ENCODE assay signal across 18 mouse cellular contexts in the genomic region with DNA sequence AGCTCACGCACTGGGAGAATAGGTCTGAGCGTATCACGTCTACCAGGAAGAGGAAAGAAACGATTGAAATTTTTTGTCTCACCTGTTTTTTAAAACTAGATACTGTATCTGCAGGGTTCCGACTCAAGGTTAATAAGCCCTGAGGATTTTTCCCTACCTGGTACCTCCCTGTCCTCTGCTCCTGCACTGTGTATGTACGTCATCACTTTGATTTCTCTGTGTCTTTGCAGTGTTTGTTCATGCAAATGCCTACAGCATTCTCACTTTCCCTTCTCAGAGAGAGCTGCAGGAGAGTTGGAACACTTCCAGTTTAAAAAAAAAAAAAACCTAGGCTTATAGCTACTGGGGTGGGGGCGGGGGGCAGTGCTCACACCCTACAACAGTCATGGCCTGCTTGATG. TPM values are rescaled to one million over a fixed set of nuclear protein-coding genes. Genes with fewer than 3 reads are reported as not detected.
DNase-seq lines count a peak whose midpoint lies in the region; ATAC-seq lines count a peak whose summit lies in the region.
"Had no signal": no experiment of that assay in that cellular context is flagged by ENCODE, and none has a peak within 500 bp of the region (broad histone marks: within the 10 kb centered on the region; RNA-seq: fewer than 3 reads in every experiment).

No protein-coding gene starts in this region.

- no peaks in the 10 kb centered on the region for H3K27me3 ChIP-seq in lung, embryonic 15.5 days
- H3K27me3 ChIP-seq in embryonic facial prominence, embryonic 10.5 days (replicated peaks; ENCODE audit: low read depth, poor library complexity, severe bottlenecking) = 0 out of 2 replicates have a peak, but pooled peaks cover 5% of the 10 kb centered on the region
- no peaks in the 10 kb centered on the region for H3K27me3 ChIP-seq in liver, embryonic 12.5 days (replicated peaks)
- no peaks in the 10 kb centered on the region for H3K27me3 ChIP-seq in stomach, embryonic 15.5 days (replicated peaks)
- H3K27me3 ChIP-seq: midbrain, embryonic 15.5 days had no signal

- H3K9me3 ChIP-seq in lung, embryonic 15.5 days = no peaks in the 10 kb centered on the region
- H3K9me3 ChIP-seq in embryonic facial prominence, embryonic 10.5 days = no peaks in the 10 kb centered on the region
- no peaks in the 10 kb centered on the region for H3K9me3 ChIP-seq in liver, embryonic 12.5 days (replicated peaks)
- no peaks in the 10 kb centered on the region for H3K9me3 ChIP-seq in stomach, embryonic 15.5 days
- H3K9me3 ChIP-seq: heart, embryonic 10.5 days; hindbrain, embryonic 10.5 days; midbrain, embryonic 15.5 days had no signal

- intact Hi-C loops in gastrocnemius, postnatal 14 days (cut with DNase I; ENCODE audit: low total_unique reads) = no loop called here

- peak overlapping the region; percentile 1; the same call in 1 of the 2 replicates for H3K4me2 ChIP-seq in lung, embryonic 15.5 days
- H3K4me2 ChIP-seq in liver, embryonic 12.5 days = peak overlapping the region; percentile 30; the same call in 1 of the 2 replicates
- no peak overlapping the region for H3K4me2 ChIP-seq in stomach, embryonic 15.5 days
- H3K4me2 ChIP-seq: midbrain, embryonic 15.5 days had no signal

- H3K4me3 ChIP-seq in lung, embryonic 15.5 days = no peak overlapping the region
- H3K4me3 ChIP-seq in embryonic facial prominence, embryonic 10.5 days = no peak overlapping the region
- H3K4me3 ChIP-seq in liver, embryonic 12.5 days = no peak overlapping the region
- H3K4me3 ChIP-seq in stomach, embryonic 15.5 days (replicated peaks) = no peak overlapping the region
- H3K4me3 ChIP-seq: heart, embryonic 10.5 days; hindbrain, embryonic 10.5 days; midbrain, embryonic 15.5 days; myocyte had no signal

- H3K4me1 ChIP-seq in lung, embryonic 15.5 days = peaks cover 50% of the 10 kb centered on the region
- peaks cover 39% of the 10 kb centered on the region for H3K4me1 ChIP-seq in embryonic facial prominence, embryonic 10.5 days
- H3K4me1 ChIP-seq in liver, embryonic 12.5 days = peaks cover 50% of the 10 kb centered on the region
- peaks cover 26% of the 10 kb centered on the region for H3K4me1 ChIP-seq in stomach, embryonic 15.5 days
- H3K4me1 ChIP-seq: midbrain, embryonic 15.5 days had no signal

- H3K9ac ChIP-seq in lung, embryonic 15.5 days = no peak overlapping the region
- no peak overlapping the region for H3K9ac ChIP-seq in liver, embryonic 12.5 days
- H3K9ac ChIP-seq in stomach, embryonic 15.5 days = no peak overlapping the region
- H3K9ac ChIP-seq: midbrain, embryonic 15.5 days had no signal

- no peaks in the 10 kb centered on the region for H3K36me3 ChIP-seq in lung, embryonic 15.5 days
- H3K36me3 ChIP-seq in embryonic facial prominence, embryonic 10.5 days (replicated peaks) = no peaks in the 10 kb centered on the region
- H3K36me3 ChIP-seq in liver, embryonic 12.5 days = no peaks in the 10 kb centered on the region
- no peaks in the 10 kb centered on the region for H3K36me3 ChIP-seq in stomach, embryonic 15.5 days
- H3K36me3 ChIP-seq: heart, embryonic 10.5 days; hindbrain, embryonic 10.5 days; midbrain, embryonic 15.5 days had no signal

- ATAC-seq in lung, embryonic 15.5 days (ENCODE audit: borderline replicate concordance, extremely low read depth, low FRiP score, low TSS enrichment) = no peak
- no peak for ATAC-seq in liver, embryonic 12.5 days
- peak; percentile 25; the same call in 1 of the 2 replicates for ATAC-seq in stomach, embryonic 15.5 days (ENCODE audit: insufficient read depth, low FRiP score, low read depth)
- ATAC-seq: forebrain, embryonic 16.5 days; midbrain, embryonic 15.5 days had no signal

- no peak for DNase-seq in lung, postnatal 10 days
- no peak for DNase-seq in embryonic facial prominence, embryonic 10.5 days (ENCODE audit: low spot score)
- no peak for DNase-seq in adrenal gland, adult 8-10 months
- DNase-seq in gastrocnemius, postnatal 14 days = no peak
- DNase-seq: adrenal gland, adult 2 months; B cell, adult 2 months; cerebellum, postnatal 14 days; kidney, adult 9 months; layer of hippocampus, postnatal 36 days; spleen, adult 18-20 months had no signal

- H3K27ac ChIP-seq in lung, embryonic 15.5 days = peak overlapping the region; percentile 88
- H3K27ac ChIP-seq in embryonic facial prominence, embryonic 10.5 days (replicated peaks) = peak overlapping the region; percentile 44; the same call in 1 of the 2 replicates
- H3K27ac ChIP-seq in liver, embryonic 12.5 days = peak overlapping the region; percentile 73
- H3K27ac ChIP-seq in stomach, embryonic 15.5 days = peak overlapping the region; percentile 81
- H3K27ac ChIP-seq: hindbrain, embryonic 10.5 days; midbrain, embryonic 15.5 days had no signal

- 53% methylated on average over 7 of the region's 7 CpGs for WGBS in lung, embryonic 15.5 days
- WGBS in embryonic facial prominence, embryonic 10.5 days = 91% methylated on average over 7 of the region's 7 CpGs
- 70% methylated on average over 7 of the region's 7 CpGs for WGBS in liver, embryonic 12.5 days (ENCODE audit: insufficient replicate concordance)
- WGBS in stomach, embryonic 15.5 days = 65% methylated on average over 7 of the region's 7 CpGs

RNA-seq across cellular contexts. Expression of a gene that starts 59.8 kb away (rescaled TPM):
- 5.1 and 6.2 TPM in 2 replicates for polyA plus RNA-seq in lung, embryonic 15.5 days (2015; fragmentation: Nextera tagmentation; extraction: Ambion mirVana)
- 2.1 and 2.3 TPM in 2 replicates for polyA plus RNA-seq in embryonic facial prominence, embryonic 10.5 days (2016; fragmentation: Nextera tagmentation; extraction: Ambion mirVana)
- 3.0 and 3.2 TPM in 2 replicates for polyA plus RNA-seq in liver, embryonic 12.5 days (2016; fragmentation: Nextera tagmentation; extraction: Ambion mirVana)
- 4.9 and 5.7 TPM in 2 replicates for polyA plus RNA-seq in stomach, embryonic 15.5 days (2015; fragmentation: Nextera tagmentation; extraction: Ambion mirVana)
- 100 to 1,000 TPM; 270 to 756 (median 501) TPM for total RNA-seq in adrenal gland, adult 8-10 months (2022)
- 10 to 100 TPM; 73.9 to 95.9 TPM for total RNA-seq in gastrocnemius, postnatal 14 days (2021)
